13 mouse cellular contexts compared by ENCODE assay signal in the genomic region with DNA sequence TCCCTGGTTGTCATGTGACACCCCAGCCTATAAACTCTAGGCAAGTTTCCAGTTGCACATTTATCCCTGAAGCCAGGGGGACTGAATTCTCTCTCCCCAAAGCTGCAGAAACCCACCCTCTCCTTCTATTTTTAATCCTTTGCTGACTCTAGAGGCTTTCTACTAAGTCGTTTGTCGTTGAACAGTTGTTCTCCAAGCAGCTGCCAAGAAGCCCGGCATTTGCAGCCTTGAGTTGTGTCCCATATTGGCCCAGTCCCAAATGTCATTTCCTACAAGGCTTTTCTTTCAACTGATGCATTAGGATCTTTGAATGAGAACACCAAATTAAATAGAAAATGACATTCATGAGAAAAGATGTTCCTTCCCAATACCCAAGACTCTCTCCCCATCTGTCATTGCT.
A peak's percentile ranks its signal among the peaks of the same experiment; 100 is the strongest.
DNase-seq lines count a peak whose midpoint lies in the region; ATAC-seq and TF ChIP-seq lines count a peak whose summit lies in the region.
"Had no signal": no experiment of that assay in that cellular context is flagged by ENCODE, and none has a peak within 500 bp of the region (broad histone marks: within the 10 kb centered on the region; RNA-seq: fewer than 3 reads in every experiment).

No protein-coding gene starts in this region.

- TF ChIP-seq CTCF in forebrain, postnatal 0 days (IDR thresholded peaks at IDR 0.05; ENCODE audit: low read depth) = no peak
- TF ChIP-seq CTCF in layer of hippocampus, adult 2 months (conservative IDR thresholded peaks at IDR 0.05) = no peak

- DNase-seq in forebrain, postnatal 0 days = peak; percentile 68
- DNase-seq in limb, embryonic 10.5 days (ENCODE audit: low spot score) = no peak
- DNase-seq in Muller cell, postnatal 12 days (ENCODE audit: inconsistent ontology term) = peak; percentile 6
- peak; percentile 16 to 21 for DNase-seq in layer of hippocampus, adult 2 months (ENCODE audit: low spot score in 2 of 2)
- DNase-seq in embryo, embryonic 11 days = no peak
- DNase-seq: gastrocnemius, postnatal 14 days; liver; thymus, postnatal 4 days had no signal

- H3K9me3 ChIP-seq in forebrain, postnatal 0 days (ENCODE audit: low read length) = no peaks in the 10 kb centered on the region
- H3K9me3 ChIP-seq in forebrain, embryonic 12.5 days = no peaks in the 10 kb centered on the region
- H3K9me3 ChIP-seq in limb, embryonic 13.5 days = no peaks in the 10 kb centered on the region
- no peaks in the 10 kb centered on the region for H3K9me3 ChIP-seq in limb, embryonic 10.5 days (replicated peaks)
- H3K9me3 ChIP-seq: intestine, embryonic 15.5 days had no signal

- no peak overlapping the region for H3K9ac ChIP-seq in forebrain, postnatal 0 days
- no peak overlapping the region for H3K9ac ChIP-seq in forebrain, embryonic 12.5 days
- H3K9ac ChIP-seq in limb, embryonic 13.5 days = no peak overlapping the region
- H3K9ac ChIP-seq: intestine, embryonic 15.5 days had no signal

- WGBS in forebrain, postnatal 0 days = 17% methylated on average over 3 of the region's 3 CpGs
- WGBS in forebrain, embryonic 12.5 days = 80% methylated on average over 3 of the region's 3 CpGs
- WGBS in limb, embryonic 13.5 days = 45% methylated on average over 3 of the region's 3 CpGs
- 91% methylated on average over 3 of the region's 3 CpGs for WGBS in limb, embryonic 10.5 days

- H3K4me3 ChIP-seq in forebrain, postnatal 0 days (ENCODE audit: low read depth, low read length) = no peak overlapping the region
- no peak overlapping the region for H3K4me3 ChIP-seq in forebrain, embryonic 12.5 days (replicated peaks)
- no peak overlapping the region for H3K4me3 ChIP-seq in limb, embryonic 13.5 days
- H3K4me3 ChIP-seq in limb, embryonic 10.5 days = no peak overlapping the region
- no peak overlapping the region for H3K4me3 ChIP-seq in layer of hippocampus, adult 2 months
- H3K4me3 ChIP-seq: erythroblast, embryonic 14.5 days; intestine, embryonic 15.5 days; myocyte had no signal

- H3K27ac ChIP-seq in forebrain, postnatal 0 days (ENCODE audit: low read depth, low read length) = no peak overlapping the region
- H3K27ac ChIP-seq in forebrain, embryonic 12.5 days = no peak overlapping the region
- H3K27ac ChIP-seq in limb, embryonic 13.5 days = no peak overlapping the region
- no peak overlapping the region for H3K27ac ChIP-seq in limb, embryonic 10.5 days
- H3K27ac ChIP-seq in layer of hippocampus, adult 2 months = no peak overlapping the region
- H3K27ac ChIP-seq: intestine, embryonic 15.5 days had no signal

- H3K4me2 ChIP-seq in forebrain, postnatal 0 days (ENCODE audit: low read depth) = no peak overlapping the region
- no peak overlapping the region for H3K4me2 ChIP-seq in forebrain, embryonic 12.5 days
- no peak overlapping the region for H3K4me2 ChIP-seq in limb, embryonic 13.5 days (replicated peaks)
- H3K4me2 ChIP-seq: intestine, embryonic 15.5 days had no signal

- no peaks in the 10 kb centered on the region for H3K4me1 ChIP-seq in forebrain, postnatal 0 days (ENCODE audit: insufficient read depth)
- H3K4me1 ChIP-seq in forebrain, embryonic 12.5 days = no peaks in the 10 kb centered on the region
- H3K4me1 ChIP-seq in limb, embryonic 13.5 days = no peaks in the 10 kb centered on the region
- no peaks in the 10 kb centered on the region for H3K4me1 ChIP-seq in limb, embryonic 10.5 days
- H3K4me1 ChIP-seq: intestine, embryonic 15.5 days had no signal

- ATAC-seq in forebrain, postnatal 0 days = peak; percentile 43; the same call in 1 of the 2 replicates
- no peak for ATAC-seq in forebrain, embryonic 12.5 days (ENCODE audit: low FRiP score)
- ATAC-seq in limb, embryonic 13.5 days (ENCODE audit: low FRiP score, low read depth) = peak; percentile 54; the same call in 1 of the 2 replicates
- ATAC-seq: intestine, embryonic 15.5 days had no signal

- H3K27me3 ChIP-seq in forebrain, postnatal 0 days (ENCODE audit: insufficient read depth, low read length) = no peaks in the 10 kb centered on the region
- H3K27me3 ChIP-seq in forebrain, embryonic 12.5 days = no peaks in the 10 kb centered on the region
- no peaks in the 10 kb centered on the region for H3K27me3 ChIP-seq in limb, embryonic 13.5 days
- no peaks in the 10 kb centered on the region for H3K27me3 ChIP-seq in limb, embryonic 10.5 days (ENCODE audit: low read depth, poor library complexity, severe bottlenecking)
- H3K27me3 ChIP-seq: intestine, embryonic 15.5 days had no signal

- no peaks in the 10 kb centered on the region for H3K36me3 ChIP-seq in forebrain, postnatal 0 days (ENCODE audit: insufficient read depth)
- H3K36me3 ChIP-seq in forebrain, embryonic 12.5 days (replicated peaks) = no peaks in the 10 kb centered on the region
- no peaks in the 10 kb centered on the region for H3K36me3 ChIP-seq in limb, embryonic 13.5 days
- H3K36me3 ChIP-seq in limb, embryonic 10.5 days = no peaks in the 10 kb centered on the region
- H3K36me3 ChIP-seq: intestine, embryonic 15.5 days had no signal

Comparison
In these comparisons a context has a peak if more than half of its experiments do, and no peak if none do; other contexts are left out.
1. DNase-seq: peak in forebrain, postnatal 0 days (single experiment), Muller cell, postnatal 12 days (single experiment) and layer of hippocampus, adult 2 months (2 of 2); none in limb, embryonic 10.5 days (single experiment) and embryo, embryonic 11 days (single experiment).